Mouse (Mus musculus) forebrain, embryonic 15.5 days (tissue): ENCODE measurements at regions not wholly inside any gene's neighbourhood (a gene's known extent, or its start where the extent isn't known, plus 50 kb on each side); places are given as distances from the start of the nearest gene placed in this dataset.
"Not testable (repeated sequence)": the region's sequence is repeated elsewhere in the genome, so short reads cannot be mapped to it uniquely, and the experiment has no call there.

ENCODE experiments used
- ATAC-seq: fragments of 200-750 bp; cut with Nextera tagmentation; replicated peaks from 2 replicates; pipeline ENCODE4 v1.8.0; 2017; ENCODE audit warnings: mild to moderate bottlenecking, moderate TSS enrichment, moderate library complexity
- H3K27ac ChIP-seq: fragments of 300-500 bp; sonication (generic); replicated peaks from 2 replicates; pipeline ENCODE4 v1.5.1; 2015; ENCODE audit warnings: mild to moderate bottlenecking, inconsistent platforms
- H3K27me3 ChIP-seq: fragments of 300-500 bp; sonication (generic); 2 replicates; pipeline ENCODE4 v1.6.1; 2015; ENCODE audit warnings: inconsistent platforms
- H3K36me3 ChIP-seq: fragments of 300-500 bp; sonication (generic); 2 replicates; pipeline ENCODE4 v1.6.1; 2015; ENCODE audit warnings: mild to moderate bottlenecking, inconsistent platforms
- H3K4me1 ChIP-seq: fragments of 300-500 bp; sonication (generic); 2 replicates; pipeline ENCODE4 v1.6.1; 2015; ENCODE audit warnings: inconsistent platforms
- H3K4me2 ChIP-seq: fragments of 300-500 bp; sonication (generic); replicated peaks from 2 replicates; pipeline ENCODE4 v1.6.1; 2015; ENCODE audit warnings: mild to moderate bottlenecking, inconsistent platforms
- H3K4me3 ChIP-seq: fragments of 300-500 bp; sonication (generic); 2 replicates; pipeline ENCODE4 v1.5.1; 2015; ENCODE audit warnings: mild to moderate bottlenecking, inconsistent platforms
- H3K9ac ChIP-seq: fragments of 300-500 bp; sonication (generic); replicated peaks from 2 replicates; pipeline ENCODE4 v1.6.1; 2015; ENCODE audit warnings: mild to moderate bottlenecking, inconsistent platforms
- H3K9me3 ChIP-seq: fragments of 300-500 bp; sonication (generic); 2 replicates; pipeline ENCODE4 v1.6.1; 2016; ENCODE audit warnings: inconsistent platforms
- WGBS: fragments of 180-500 bp; shearing (Covaris S2); methylation state at CpG from one replicate; pipeline ENCODE4 v1.1.7; 2015; ENCODE audit warnings: mixed read lengths; 5-methylcytosine and 5-hydroxymethylcytosine counted together

DNA sequence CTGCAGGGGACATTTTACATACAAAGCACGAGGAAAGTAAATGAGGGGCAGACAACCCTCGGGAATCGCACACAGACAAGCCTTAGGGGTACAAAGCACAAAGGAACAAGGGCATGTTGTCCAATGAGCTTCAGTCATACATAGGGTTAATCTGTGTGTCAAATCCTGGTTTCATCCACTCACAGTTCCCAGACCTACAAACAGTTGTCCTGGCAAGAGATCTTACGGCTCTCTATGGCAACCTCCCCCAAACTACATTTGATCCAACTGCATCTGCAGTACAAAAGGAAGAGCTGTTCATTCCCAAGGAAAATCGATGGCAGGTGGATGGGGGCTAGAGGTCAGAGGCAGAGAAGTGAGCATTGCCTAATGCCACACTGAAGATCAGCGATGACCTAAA, 413.9 kb downstream of the Med10 start:
- Histone ChIP-seq H3K9me3 (no peaks in the 10 kb centered on the region), H3K9ac (no peak overlapping the region), H3K4me1 (peaks cover 18% of the 10 kb centered on the region), H3K4me3 (no peak overlapping the region), H3K36me3 (no peaks in the 10 kb centered on the region), H3K27ac (0 out of 2 replicates have a peak overlapping the region, but pooled peaks have one; percentile 1), H3K4me2 (no peak overlapping the region), H3K27me3 (no peaks in the 10 kb centered on the region)
- 71% methylated on average over 6 of the region's 6 CpGs for WGBS
- no peak for ATAC-seq

DNA sequence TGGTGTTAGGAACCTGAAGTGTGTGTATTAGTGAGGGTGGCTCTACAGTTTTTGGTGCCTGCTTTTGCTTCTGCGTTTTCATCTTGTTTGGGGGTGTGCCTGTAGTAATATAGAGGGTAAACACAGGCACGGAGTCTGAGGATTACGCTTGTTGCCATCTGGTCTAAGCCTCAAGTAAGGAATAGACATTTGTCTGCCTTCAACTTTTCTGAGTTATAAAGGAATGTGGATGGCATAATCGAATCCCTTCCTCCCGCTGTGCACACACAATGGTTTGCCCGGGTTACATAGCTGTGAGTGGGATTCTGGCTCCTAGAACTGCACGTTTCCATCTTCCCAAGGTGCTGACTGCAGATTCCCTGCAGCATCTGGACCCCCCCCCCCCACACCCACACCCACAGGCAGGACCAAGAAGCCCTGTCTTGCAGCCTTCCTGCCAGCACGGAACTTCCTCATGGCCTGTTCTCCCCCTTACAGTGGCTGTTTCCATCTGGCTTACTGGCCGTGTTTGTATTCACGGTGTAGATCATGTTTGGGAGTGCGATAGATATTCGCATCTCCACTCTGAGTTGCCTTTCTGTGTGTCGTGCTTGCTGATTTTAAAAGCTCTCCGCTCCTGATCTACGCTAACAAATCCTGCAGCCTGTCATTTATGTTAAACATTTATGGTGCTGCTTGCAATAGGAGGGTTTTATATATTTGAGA, 415.4 kb downstream of the Med10 start:
- H3K9me3 ChIP-seq: no peaks in the 10 kb centered on the region
- peak overlapping the region; percentile 11; the same call in 1 of the 2 replicates for H3K4me2 ChIP-seq
- H3K4me3 ChIP-seq: no peak overlapping the region
- ATAC-seq: peak; percentile 57
- H3K27me3 ChIP-seq: no peaks in the 10 kb centered on the region
- peaks cover 18% of the 10 kb centered on the region for H3K4me1 ChIP-seq
- H3K36me3 ChIP-seq: no peaks in the 10 kb centered on the region
- H3K27ac ChIP-seq: peak overlapping the region; percentile 55
- no peak overlapping the region for H3K9ac ChIP-seq
- WGBS: 30% methylated on average over 15 of the region's 15 CpGs

DNA sequence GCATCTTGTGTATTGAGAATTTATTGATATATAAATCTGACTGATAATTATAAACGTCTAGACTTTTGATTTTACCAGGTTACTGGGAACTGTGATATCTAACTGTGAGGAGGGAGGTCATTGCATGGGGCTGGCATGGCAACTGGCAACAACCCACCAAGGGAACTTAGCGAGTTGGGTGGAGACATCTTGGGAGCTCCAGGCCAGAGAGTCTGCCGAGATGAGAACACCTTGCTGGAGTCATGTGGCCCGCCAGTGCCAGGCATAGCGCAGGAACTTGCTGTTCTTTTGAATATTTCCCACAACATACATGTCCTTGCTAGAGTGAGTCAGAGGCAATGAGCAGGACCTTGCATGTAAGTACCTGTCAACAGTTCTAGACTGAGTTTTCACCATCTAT, 413.9 kb downstream of the Ice1 start:
- H3K9me3 ChIP-seq: no peaks in the 10 kb centered on the region
- H3K9ac ChIP-seq: no peak overlapping the region
- ATAC-seq: no peak
- H3K4me3 ChIP-seq: no peak overlapping the region
- WGBS: 97% methylated on average over 5 of the region's 5 CpGs
- H3K36me3 ChIP-seq: no peaks in the 10 kb centered on the region
- H3K4me1 ChIP-seq: peaks cover 4% of the 10 kb centered on the region; the same call in 1 of the 2 replicates
- no peak overlapping the region for H3K27ac ChIP-seq
- H3K4me2 ChIP-seq: no peak overlapping the region
- H3K27me3 ChIP-seq: no peaks in the 10 kb centered on the region

DNA sequence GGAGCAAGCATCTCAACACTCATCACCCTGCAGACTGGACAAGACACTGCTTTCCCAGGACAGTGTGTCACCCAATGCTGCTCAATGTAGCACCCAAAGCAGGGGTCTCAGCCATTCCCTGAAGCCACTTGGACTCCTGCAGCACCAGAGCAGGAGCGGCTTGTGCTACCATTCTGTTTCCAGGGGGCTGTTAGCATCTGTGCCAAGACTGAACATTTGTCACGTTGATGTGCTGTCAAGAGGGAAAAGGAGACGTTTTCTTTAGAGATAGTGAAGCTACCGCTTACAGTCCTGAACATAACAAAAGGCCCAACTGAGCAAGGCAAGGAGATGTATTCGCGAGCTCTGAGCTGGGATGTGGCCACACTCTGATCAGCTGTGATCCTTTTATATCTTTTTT, 410.3 kb downstream of the Ice1 start:
- Histone ChIP-seq H3K4me1 (peaks cover 4% of the 10 kb centered on the region; the same call in 1 of the 2 replicates), H3K36me3 (no peaks in the 10 kb centered on the region), H3K27me3 (no peaks in the 10 kb centered on the region), H3K27ac (peak overlapping the region; percentile 24; the same call in 1 of the 2 replicates), H3K4me2 (no peak overlapping the region), H3K9me3 (no peaks in the 10 kb centered on the region), H3K4me3 (no peak overlapping the region), H3K9ac (no peak overlapping the region)
- 50% methylated on average over 6 of the region's 6 CpGs for WGBS
- peak; percentile 43; the same call in 1 of the 2 replicates for ATAC-seq

DNA sequence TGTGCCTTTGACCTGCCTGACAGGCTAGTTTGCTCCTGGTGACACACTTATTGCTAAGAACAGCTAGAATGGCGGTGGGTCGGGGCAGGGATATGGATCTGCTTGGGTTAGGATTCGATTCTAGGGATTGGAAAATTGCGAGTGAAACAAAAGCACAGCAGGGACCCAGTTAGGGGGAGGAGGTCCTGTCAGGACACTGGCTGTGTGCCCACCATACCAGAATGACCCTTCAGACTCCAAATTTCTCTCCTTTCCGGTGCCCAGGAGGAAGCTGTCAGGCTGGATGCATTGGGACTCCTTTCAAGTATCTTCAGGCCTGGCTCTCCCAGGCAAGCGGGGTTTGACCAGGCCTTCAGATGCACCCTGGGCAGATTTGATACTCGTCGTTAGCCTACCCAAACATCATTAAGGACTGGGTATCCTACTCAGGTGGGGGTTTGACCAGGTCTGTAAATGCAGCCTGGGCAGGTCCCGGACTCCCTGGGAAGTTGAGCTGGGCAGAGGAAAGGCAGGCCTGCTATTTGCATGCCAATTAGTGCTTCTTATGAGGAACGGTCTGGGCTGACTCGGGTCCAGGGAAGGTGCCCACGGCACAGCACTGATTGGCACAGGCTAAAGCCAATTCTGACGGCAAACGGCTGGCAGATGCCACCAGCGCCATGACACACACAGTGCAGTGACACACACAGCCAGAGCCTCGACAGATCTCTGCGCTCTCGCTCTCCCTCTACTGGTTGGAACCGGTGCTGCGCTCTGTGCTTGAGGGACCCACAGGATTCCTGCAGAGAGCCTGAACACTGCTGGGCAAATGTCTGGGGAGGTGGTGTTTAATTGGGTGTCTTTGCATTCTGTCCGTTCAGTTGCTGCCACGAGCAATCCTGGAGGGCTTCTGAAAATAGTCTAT, 403.3 kb downstream of the Ice1 start:
- H3K27ac ChIP-seq: no peak overlapping the region
- peak overlapping the region; percentile 28 for H3K4me2 ChIP-seq
- no peaks in the 10 kb centered on the region for H3K27me3 ChIP-seq
- no peaks in the 10 kb centered on the region for H3K9me3 ChIP-seq
- ATAC-seq: peak; percentile 96
- H3K4me3 ChIP-seq: no peak overlapping the region
- no peaks in the 10 kb centered on the region for H3K36me3 ChIP-seq
- no peak overlapping the region for H3K9ac ChIP-seq
- H3K4me1 ChIP-seq: peaks cover 8% of the 10 kb centered on the region
- 16% methylated on average over 22 of the region's 22 CpGs for WGBS

DNA sequence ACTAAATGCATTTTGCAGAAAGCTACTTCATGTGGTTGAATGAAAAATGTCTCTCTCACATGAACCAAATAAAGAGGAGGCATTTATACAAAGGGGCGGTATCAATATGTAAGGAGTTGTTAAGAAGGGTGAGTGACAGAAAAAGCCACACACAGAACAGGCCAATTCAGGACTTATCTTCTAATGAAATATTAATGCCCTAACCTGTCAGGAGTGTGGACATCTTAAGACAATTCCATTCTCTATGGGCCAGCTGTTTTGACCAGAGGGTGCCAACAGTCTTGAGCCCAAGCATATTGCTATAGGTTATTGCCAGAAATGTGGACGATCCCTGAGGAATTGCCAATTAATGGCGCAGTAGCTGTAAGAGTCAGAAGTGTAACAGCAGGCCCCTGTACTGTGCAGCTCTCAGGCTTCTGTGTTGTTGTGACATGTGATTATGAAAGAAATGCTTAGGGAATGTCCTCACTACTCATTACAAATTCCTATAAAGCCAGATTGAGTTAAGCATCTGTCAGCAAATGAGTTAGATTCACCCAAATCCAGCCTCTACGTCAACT, 393.8 kb downstream of the Ice1 start:
- Histone ChIP-seq H3K27me3 (no peaks in the 10 kb centered on the region), H3K9ac (no peak overlapping the region), H3K4me2 (no peak overlapping the region), H3K27ac (peak overlapping the region; percentile 56), H3K4me1 (peaks cover 7% of the 10 kb centered on the region), H3K4me3 (no peak overlapping the region), H3K9me3 (no peaks in the 10 kb centered on the region), H3K36me3 (no peaks in the 10 kb centered on the region)
- 50% methylated on average over 4 of the region's 4 CpGs for WGBS
- ATAC-seq: peak; percentile 91

DNA sequence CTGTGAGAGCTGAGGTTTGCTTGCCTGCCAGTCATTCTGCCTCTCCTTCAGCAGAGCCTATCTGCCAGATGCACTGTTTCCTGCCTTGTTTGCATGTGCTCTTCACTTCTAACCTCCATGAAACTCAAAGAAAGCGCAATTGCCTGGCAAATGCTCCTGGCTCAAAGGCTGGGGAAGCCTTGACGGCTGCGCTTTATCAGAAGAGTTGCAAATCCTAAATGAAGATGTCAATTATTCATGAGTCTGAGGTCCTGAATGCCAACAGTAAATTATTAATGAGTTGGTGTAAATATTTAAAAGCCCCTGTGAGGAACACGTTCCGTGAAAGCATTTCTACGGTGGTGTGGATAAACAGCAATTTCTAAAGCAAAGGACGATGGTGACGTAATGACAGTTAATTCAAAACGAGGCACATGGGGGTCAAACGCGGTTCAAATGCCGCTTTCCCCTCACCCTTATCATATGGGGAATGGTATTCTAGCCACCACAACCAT, 377.4 kb downstream of the Ice1 start:
- Histone ChIP-seq H3K4me2 (no peak overlapping the region), H3K4me3 (no peak overlapping the region), H3K9me3 (no peaks in the 10 kb centered on the region), H3K27ac (peak overlapping the region; percentile 14; the same call in 1 of the 2 replicates), H3K27me3 (no peaks in the 10 kb centered on the region), H3K36me3 (no peaks in the 10 kb centered on the region), H3K9ac (no peak overlapping the region), H3K4me1 (peaks cover 8% of the 10 kb centered on the region)
- WGBS: 33% methylated on average over 12 of the region's 12 CpGs
- peak; percentile 74 for ATAC-seq

DNA sequence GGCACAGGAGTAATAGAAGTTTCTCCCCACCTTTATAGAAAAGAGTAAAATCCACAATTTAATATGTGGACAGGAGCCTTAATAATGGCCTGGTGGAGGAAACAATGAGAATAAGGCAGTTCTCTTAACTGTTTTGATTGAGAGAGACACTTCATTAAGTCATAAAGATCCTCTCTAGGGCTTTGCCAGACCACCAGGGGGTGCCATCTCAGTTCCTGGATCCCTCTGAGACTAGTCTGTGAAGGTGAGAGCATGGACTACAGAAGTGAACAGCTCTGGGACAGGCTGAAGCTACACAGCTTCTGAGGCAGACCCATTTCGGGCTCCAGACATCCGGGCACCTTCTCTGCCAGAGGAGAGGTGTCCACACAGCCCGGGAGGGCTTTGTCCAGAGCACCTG, 373.8 kb downstream of the Ice1 start:
- H3K9ac ChIP-seq: no peak overlapping the region
- H3K4me3 ChIP-seq: no peak overlapping the region
- H3K9me3 ChIP-seq: no peaks in the 10 kb centered on the region
- no peaks in the 10 kb centered on the region for H3K36me3 ChIP-seq
- no peak overlapping the region for H3K4me2 ChIP-seq
- H3K27me3 ChIP-seq: no peaks in the 10 kb centered on the region
- peaks cover 8% of the 10 kb centered on the region for H3K4me1 ChIP-seq
- whole genome bisulfite sequencing: 90% methylated on average over 3 of the region's 3 CpGs
- no peak for ATAC-seq
- H3K27ac ChIP-seq: no peak overlapping the region

DNA sequence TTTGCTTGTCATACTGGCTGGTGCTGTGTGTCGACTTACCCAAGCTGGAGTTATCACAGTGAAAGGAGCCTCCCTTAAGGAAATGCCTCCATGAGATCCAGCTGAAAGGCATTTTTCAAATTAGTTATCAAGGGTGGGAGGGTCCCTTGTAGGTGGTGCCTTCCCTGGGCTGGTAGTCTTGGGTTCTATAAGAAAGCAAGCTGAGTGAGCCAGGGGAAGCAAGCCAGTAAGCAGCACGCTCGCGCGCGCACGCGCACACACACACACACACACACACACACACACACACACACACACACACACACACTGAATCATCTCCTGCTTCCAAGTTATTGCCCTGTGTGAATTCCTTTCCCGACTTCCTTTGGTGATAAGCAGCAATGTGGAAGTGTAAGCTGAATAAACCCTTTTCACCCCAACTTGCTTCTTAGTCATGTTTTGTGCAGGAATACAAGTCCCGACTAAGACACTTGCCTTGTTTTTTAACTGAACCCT, 360.5 kb downstream of the Ice1 start:
- not testable (repeated sequence) for H3K27ac ChIP-seq, H3K9ac ChIP-seq, H3K27me3 ChIP-seq, ATAC-seq, H3K36me3 ChIP-seq, H3K4me2 ChIP-seq, H3K9me3 ChIP-seq, H3K4me3 ChIP-seq
- WGBS: 84% methylated on average over 10 of the region's 10 CpGs
- peaks cover 14% of the 10 kb centered on the region for H3K4me1 ChIP-seq

DNA sequence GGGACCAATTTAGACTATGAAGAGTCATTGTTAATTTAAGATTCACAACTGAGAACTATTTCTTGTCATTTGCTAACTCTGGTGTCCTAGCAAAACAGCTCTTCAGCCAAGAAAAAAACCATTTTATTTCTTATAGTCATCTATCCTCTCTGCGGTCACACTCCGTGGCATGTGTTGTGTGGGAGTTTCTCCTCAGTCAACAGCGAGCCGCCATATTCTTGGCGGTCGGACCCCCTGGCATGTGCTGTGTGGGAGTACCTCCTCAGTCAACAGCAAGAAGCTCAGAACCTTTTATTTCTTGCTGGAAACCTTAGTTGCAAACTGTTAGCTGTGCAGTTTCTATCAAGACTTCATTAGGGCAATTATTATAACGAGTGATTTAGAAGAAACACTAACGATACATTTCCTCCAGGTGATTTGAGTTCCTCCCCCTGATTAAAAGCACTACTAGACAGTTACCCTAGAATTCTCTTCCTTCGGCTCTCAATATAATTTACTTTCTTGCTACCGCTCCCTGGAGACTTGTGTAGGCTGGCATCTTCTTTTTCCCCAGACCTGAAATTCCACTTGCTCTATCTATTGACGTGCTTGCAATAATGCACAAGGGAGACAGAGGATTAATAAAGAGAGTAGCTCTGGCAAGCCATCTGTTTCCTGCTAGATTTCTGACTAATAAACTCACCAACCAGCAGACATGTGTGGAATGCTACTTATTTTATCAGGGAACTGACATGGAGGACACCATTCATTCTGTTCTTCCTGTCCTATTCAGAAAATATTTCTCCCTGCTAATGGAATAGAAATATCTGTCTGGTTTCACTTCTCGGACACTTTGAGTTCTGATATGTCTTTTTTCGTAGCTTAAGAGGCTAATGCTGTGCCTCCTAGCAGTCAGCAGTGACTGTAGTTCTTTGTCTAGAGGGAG, 359.5 kb downstream of the Ice1 start:
- peaks cover 18% of the 10 kb centered on the region for H3K4me1 ChIP-seq
- H3K27ac ChIP-seq: peak overlapping the region; percentile 55; the same call in 1 of the 2 replicates
- H3K27me3 ChIP-seq: no peaks in the 10 kb centered on the region
- H3K9ac ChIP-seq: no peak overlapping the region; the same call in 1 of the 2 replicates
- ATAC-seq: no peak; the same call in 1 of the 2 replicates
- H3K4me3 ChIP-seq: no peak overlapping the region
- no peaks in the 10 kb centered on the region for H3K36me3 ChIP-seq
- H3K4me2 ChIP-seq: no peak overlapping the region
- no peaks in the 10 kb centered on the region for H3K9me3 ChIP-seq
- 60% methylated on average over 13 of the region's 13 CpGs for WGBS
